Mouse (Mus musculus) heart, postnatal 0 days (tissue): ENCODE measurements at regions not wholly inside any gene's neighbourhood (a gene's known extent, or its start where the extent isn't known, plus 50 kb on each side); places are given as distances from the start of the nearest gene placed in this dataset.

ENCODE experiments used
- CTCF ChIP-seq: IDR thresholded peaks from 2 replicates; pipeline ENCODE4 v1.5.1; 2016; ENCODE audit warnings: antibody characterized with exemption, control low read depth, low read depth
- EP300 ChIP-seq: IDR thresholded peaks from 2 replicates; pipeline ENCODE4 v1.6.1; 2016; ENCODE audit warnings: antibody characterized with exemption, low read depth

DNA sequence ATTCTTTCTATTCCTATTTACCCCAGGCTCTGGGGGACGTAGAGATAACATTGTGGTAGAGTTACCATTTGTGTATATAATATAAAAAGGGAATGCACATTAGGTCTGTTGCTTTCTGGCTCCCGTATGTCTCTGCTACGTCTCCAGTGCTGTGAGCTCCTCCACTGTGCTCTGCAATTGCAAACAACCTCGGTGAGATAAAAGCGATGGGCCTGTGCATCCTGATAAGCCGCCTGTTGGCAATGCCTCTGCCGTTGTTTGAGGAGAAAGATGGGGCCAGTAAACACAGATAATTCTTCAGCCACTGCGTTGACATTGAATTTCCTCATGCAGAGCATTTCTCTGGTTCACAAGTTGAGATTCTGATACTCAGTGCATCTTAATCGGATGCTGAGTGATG, 424.9 kb downstream of the Cbln4 start:
- TF ChIP-seq CTCF (no peak), EP300 (no peak)
